Mouse (Mus musculus): ENCODE results near the gene Ube2c.

The Ube2c gene

DNA sequence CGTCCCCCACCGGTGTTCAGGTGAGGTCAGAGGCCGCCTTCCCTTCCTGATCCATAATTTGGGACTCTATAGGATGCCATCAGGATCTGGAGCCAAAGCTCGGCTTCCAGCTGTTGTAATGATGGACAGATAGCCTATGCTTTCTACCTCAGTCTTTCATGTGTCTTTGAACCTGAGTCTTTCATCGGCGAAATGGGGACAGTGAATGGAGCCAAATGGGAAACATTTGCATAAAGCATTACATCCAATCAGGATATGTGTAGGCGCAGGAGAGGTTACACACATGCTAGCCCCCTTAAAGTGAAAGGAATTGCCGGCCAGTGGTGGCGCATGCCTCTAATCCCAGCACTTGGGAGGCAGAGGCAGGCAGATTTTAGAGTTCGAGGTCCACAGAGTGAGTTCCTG, 53.5 kb downstream of the Ube2c start:
- no peak for DNase-seq (ENCODE audit: low spot score)

DNA sequence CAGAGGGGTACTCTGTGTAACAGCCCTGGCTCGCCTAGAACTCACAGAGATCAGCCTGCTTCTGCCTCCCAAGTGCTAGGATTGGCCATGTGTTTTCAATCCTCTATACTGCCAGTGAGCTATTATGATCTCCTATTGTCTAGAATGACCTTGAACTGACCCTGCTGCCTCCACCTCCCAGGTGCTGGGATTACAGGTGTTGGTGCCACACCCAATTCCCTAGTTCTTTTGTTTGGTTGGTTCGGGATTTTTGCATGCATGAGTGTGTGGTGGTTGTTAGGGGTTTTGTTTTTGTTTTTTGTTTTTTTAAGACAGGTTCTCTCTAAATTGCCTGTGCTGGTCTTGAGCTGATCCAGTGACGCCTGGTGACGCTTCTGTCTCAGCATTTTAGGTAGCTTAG, 54.3 kb downstream of the Ube2c start:
- DNase-seq (ENCODE audit: low spot score): no peak

GRCm38 (mm10) chr2:164825521-164825920, 55.8 kb downstream of the Ube2c start:
- DNase-seq (ENCODE audit: low spot score): no peak

- DNase-seq (ENCODE audit: low spot score): no peak
Measured at GRCm38 (mm10) chr2:164827146-164827850, 57.6 kb downstream of the Ube2c start.

Data from ovary, postnatal 36 days (tissue).